Mouse (Mus musculus) heart, embryonic 15.5 days (tissue): ENCODE measurements around the gene Ahnak2. TPM values are rescaled to one million over a fixed set of nuclear protein-coding genes. Genes with fewer than 3 reads are reported as not detected.
A peak's percentile ranks its signal among the peaks of the same experiment; 100 is the strongest.

Experiments
- ATAC-seq: fragments of 200-750 bp; cut with Nextera tagmentation; replicated peaks from 2 replicates; pipeline ENCODE4 v1.8.0; 2017; ENCODE audit warnings: low read depth, moderate TSS enrichment; ENCODE audit not compliant: insufficient number of reproducible peaks, insufficient read depth, low FRiP score
- H3K27ac ChIP-seq: fragments of 300-500 bp; sonication (generic); 2 replicates; pipeline ENCODE4 v1.5.1; 2015; ENCODE audit warnings: mild to moderate bottlenecking, inconsistent platforms
- H3K27me3 ChIP-seq: fragments of 300-500 bp; sonication (generic); 2 replicates; pipeline ENCODE4 v1.6.1; 2015; ENCODE audit warnings: inconsistent platforms
- H3K36me3 ChIP-seq: fragments of 300-500 bp; sonication (generic); 2 replicates; pipeline ENCODE4 v1.6.1; 2015; ENCODE audit warnings: mild to moderate bottlenecking, inconsistent platforms
- H3K4me1 ChIP-seq: fragments of 300-500 bp; sonication (generic); replicated peaks from 2 replicates; pipeline ENCODE4 v1.6.1; 2015; ENCODE audit warnings: inconsistent platforms
- H3K4me2 ChIP-seq: fragments of 300-500 bp; sonication (generic); 2 replicates; pipeline ENCODE4 v1.6.1; 2015; ENCODE audit warnings: inconsistent platforms, mild to moderate bottlenecking, moderate library complexity
- H3K4me3 ChIP-seq: fragments of 300-500 bp; sonication (generic); 2 replicates; pipeline ENCODE4 v1.5.1; 2015; ENCODE audit warnings: mild to moderate bottlenecking, inconsistent platforms
- H3K9ac ChIP-seq: fragments of 300-500 bp; sonication (generic); 2 replicates; pipeline ENCODE4 v1.6.1; 2015; ENCODE audit warnings: mild to moderate bottlenecking, inconsistent platforms
- H3K9me3 ChIP-seq: fragments of 300-500 bp; sonication (generic); replicated peaks from 2 replicates; pipeline ENCODE4 v1.6.1; 2016; ENCODE audit warnings: inconsistent platforms
- WGBS: fragments of 180-500 bp; shearing (Covaris S2); methylation state at CpG from one replicate; pipeline ENCODE4 v1.1.7; 2015; ENCODE audit warnings: mixed read lengths; 5-methylcytosine and 5-hydroxymethylcytosine counted together
- polyA plus RNA-seq: library from polyadenylated mRNA; unstranded; fragments of >200 nt; fragmentation: Nextera tagmentation; extraction: Ambion mirVana; gene quantifications from 2 replicates; pipeline ENCODE4 v1.2.1, GENCODE M21; 2015

Ahnak2 gene
- polyA plus RNA-seq, 1 experiment from 2014 or later: 2.1 TPM

- peaks cover 12% of the 10 kb centered on the region; the same call in 1 of the 2 replicates for H3K36me3 ChIP-seq
- no peak overlapping the region for H3K4me3 ChIP-seq
- no peak for ATAC-seq
- H3K27me3 ChIP-seq: no peaks in the 10 kb centered on the region
- 0 out of 2 replicates have a peak overlapping the region, but pooled peaks have one; percentile 29 for H3K9ac ChIP-seq
- H3K27ac ChIP-seq: peak overlapping the region; percentile 76
- H3K4me1 ChIP-seq: peaks cover 32% of the 10 kb centered on the region
- 50% methylated on average over 6 of the region's 6 CpGs for WGBS
- no peaks in the 10 kb centered on the region for H3K9me3 ChIP-seq
- H3K4me2 ChIP-seq: 0 out of 2 replicates have a peak overlapping the region, but pooled peaks have one; percentile 16
These were observed 59.7 kb downstream of the Ahnak2 start for GRCm38 (mm10) chr12:112742768-112743167.

- Histone ChIP-seq H3K4me2 (no peak overlapping the region), H3K9me3 (no peaks in the 10 kb centered on the region), H3K9ac (no peak overlapping the region), H3K27ac (no peak overlapping the region), H3K4me1 (peaks cover 16% of the 10 kb centered on the region), H3K27me3 (no peaks in the 10 kb centered on the region), H3K4me3 (no peak overlapping the region), H3K36me3 (peaks cover 8% of the 10 kb centered on the region; the same call in 1 of the 2 replicates)
- no peak for ATAC-seq
- 93% methylated on average over 24 of the region's 24 CpGs for WGBS
These were observed 63.4 kb downstream of the Ahnak2 start for GRCm38 (mm10) chr12:112739023-112739568.

GRCm38 (mm10) chr12:112738281-112739022 lies 64.0 kb downstream of the Ahnak2 start:
- no peak overlapping the region for H3K9ac ChIP-seq
- H3K4me2 ChIP-seq: no peak overlapping the region
- no peak overlapping the region for H3K27ac ChIP-seq
- 88% methylated on average over 31 of the region's 31 CpGs for WGBS
- peaks cover 8% of the 10 kb centered on the region; the same call in 1 of the 2 replicates for H3K36me3 ChIP-seq
- H3K4me3 ChIP-seq: no peak overlapping the region
- peaks cover 11% of the 10 kb centered on the region for H3K4me1 ChIP-seq
- H3K27me3 ChIP-seq: no peaks in the 10 kb centered on the region
- H3K9me3 ChIP-seq: no peaks in the 10 kb centered on the region
- no peak for ATAC-seq

GRCm38 (mm10) chr12:112737761-112738160 lies 64.7 kb downstream of the Ahnak2 start:
- Histone ChIP-seq H3K9ac (no peak overlapping the region), H3K36me3 (peaks cover 8% of the 10 kb centered on the region; the same call in 1 of the 2 replicates), H3K27ac (no peak overlapping the region), H3K4me3 (no peak overlapping the region), H3K27me3 (no peaks in the 10 kb centered on the region), H3K4me1 (peaks cover 4% of the 10 kb centered on the region), H3K4me2 (no peak overlapping the region), H3K9me3 (no peaks in the 10 kb centered on the region)
- WGBS: 84% methylated on average over 14 of the region's 14 CpGs
- no peak for ATAC-seq

GRCm38 (mm10) chr12:112737081-112737480 lies 65.4 kb downstream of the Ahnak2 start:
- H3K9ac ChIP-seq: no peak overlapping the region
- no peaks in the 10 kb centered on the region for H3K4me1 ChIP-seq
- no peaks in the 10 kb centered on the region for H3K9me3 ChIP-seq
- ATAC-seq: no peak
- H3K4me2 ChIP-seq: no peak overlapping the region
- H3K27me3 ChIP-seq: no peaks in the 10 kb centered on the region
- no peak overlapping the region for H3K4me3 ChIP-seq
- H3K36me3 ChIP-seq: peaks cover 8% of the 10 kb centered on the region; the same call in 1 of the 2 replicates
- H3K27ac ChIP-seq: no peak overlapping the region
- WGBS: 79% methylated on average over 7 of the region's 7 CpGs

GRCm38 (mm10) chr12:112736636-112736925 lies 65.9 kb downstream of the Ahnak2 start:
- H3K9ac ChIP-seq: no peak overlapping the region
- no peak overlapping the region for H3K27ac ChIP-seq
- no peaks in the 10 kb centered on the region for H3K9me3 ChIP-seq
- no peak overlapping the region for H3K4me2 ChIP-seq
- peaks cover 8% of the 10 kb centered on the region; the same call in 1 of the 2 replicates for H3K36me3 ChIP-seq
- H3K27me3 ChIP-seq: no peaks in the 10 kb centered on the region
- no peaks in the 10 kb centered on the region for H3K4me1 ChIP-seq
- 88% methylated on average over 10 of the region's 10 CpGs for WGBS
- H3K4me3 ChIP-seq: no peak overlapping the region
- no peak for ATAC-seq

- ATAC-seq: no peak
- no peak overlapping the region for H3K4me2 ChIP-seq
- no peaks in the 10 kb centered on the region for H3K27me3 ChIP-seq
- H3K9ac ChIP-seq: no peak overlapping the region
- H3K4me3 ChIP-seq: no peak overlapping the region
- no peaks in the 10 kb centered on the region for H3K9me3 ChIP-seq
- H3K36me3 ChIP-seq: peaks cover 8% of the 10 kb centered on the region; the same call in 1 of the 2 replicates
- no peaks in the 10 kb centered on the region for H3K4me1 ChIP-seq
- H3K27ac ChIP-seq: no peak overlapping the region
- 86% methylated on average over 29 of the region's 29 CpGs for WGBS
These were observed 66.4 kb downstream of the Ahnak2 start for GRCm38 (mm10) chr12:112735896-112736635.

GRCm38 (mm10) chr12:112734881-112735655 lies 67.4 kb downstream of the Ahnak2 start:
- Histone ChIP-seq H3K4me2 (no peak overlapping the region), H3K9ac (no peak overlapping the region), H3K4me1 (no peaks in the 10 kb centered on the region), H3K27me3 (no peaks in the 10 kb centered on the region), H3K4me3 (no peak overlapping the region), H3K36me3 (peaks cover 8% of the 10 kb centered on the region; the same call in 1 of the 2 replicates), H3K27ac (no peak overlapping the region), H3K9me3 (no peaks in the 10 kb centered on the region)
- no peak for ATAC-seq
- 84% methylated on average over 19 of the region's 19 CpGs for WGBS

GRCm38 (mm10) chr12:112734108-112734820 lies 68.2 kb downstream of the Ahnak2 start:
- Histone ChIP-seq H3K27ac (no peak overlapping the region), H3K4me1 (no peaks in the 10 kb centered on the region), H3K4me3 (no peak overlapping the region), H3K4me2 (no peak overlapping the region), H3K27me3 (no peaks in the 10 kb centered on the region), H3K9ac (no peak overlapping the region), H3K36me3 (peaks cover 8% of the 10 kb centered on the region; the same call in 1 of the 2 replicates), H3K9me3 (no peaks in the 10 kb centered on the region)
- 84% methylated on average over 2 of the region's 2 CpGs for WGBS
- ATAC-seq: no peak

- Histone ChIP-seq H3K9me3 (no peaks in the 10 kb centered on the region), H3K27me3 (no peaks in the 10 kb centered on the region), H3K36me3 (no peaks in the 10 kb centered on the region; the same call in 1 of the 2 replicates), H3K4me1 (no peaks in the 10 kb centered on the region), H3K27ac (no peak overlapping the region), H3K4me3 (no peak overlapping the region), H3K4me2 (no peak overlapping the region), H3K9ac (no peak overlapping the region)
- ATAC-seq: no peak
- WGBS: 87% methylated on average over 10 of the region's 10 CpGs
These were observed 69.9 kb downstream of the Ahnak2 start for GRCm38 (mm10) chr12:112732591-112732990.
